Mouse (Mus musculus): Measurements from ENCODE around the gene Nkx6-2. TPM values are rescaled to one million over a fixed set of nuclear protein-coding genes. Genes with fewer than 3 reads are reported as not detected.

The Nkx6-2 gene
- polyA plus RNA-seq, 1 experiment: 1.4 TPM

- peaks cover 4% of the 10 kb centered on the region; the same call in 1 of the 2 replicates for H3K27me3 ChIP-seq (ENCODE audit: control insufficient read depth, insufficient read depth, low read length, poor library complexity, severe bottlenecking)
- H3K4me1 ChIP-seq (ENCODE audit: control insufficient read depth, insufficient read depth, low read length): peaks cover 6% of the 10 kb centered on the region
- H3K27ac ChIP-seq (ENCODE audit: insufficient read depth, low read length): no peak overlapping the region
- no peak for TF ChIP-seq POLR2A (IDR thresholded peaks at IDR 0.05; ENCODE audit: insufficient read depth, low read length)
- no peak for TF ChIP-seq EP300 (IDR thresholded peaks at IDR 0.05; ENCODE audit: insufficient read depth, low read depth, low read length)
- TF ChIP-seq CTCF (IDR thresholded peaks at IDR 0.05; ENCODE audit: low read depth, low read length): no peak
- H3K9ac ChIP-seq (ENCODE audit: low read depth, poor library complexity, severe bottlenecking): peak overlapping the region; percentile 23
- peak overlapping the region; percentile 8 for H3K4me3 ChIP-seq (ENCODE audit: low read depth, low read length)
- no peaks in the 10 kb centered on the region for H3K9me3 ChIP-seq (replicated peaks; ENCODE audit: control insufficient read depth, insufficient read depth, low read length, poor library complexity, severe bottlenecking)
- H3K36me3 ChIP-seq (ENCODE audit: control insufficient read depth, insufficient read depth, low read length, poor library complexity, severe bottlenecking): no peaks in the 10 kb centered on the region
Measured at GRCm38 (mm10) chr7:139584221-139585175, 1.9 kb upstream of the Nkx6-2 start.

- no peaks in the 10 kb centered on the region for H3K9me3 ChIP-seq (replicated peaks; ENCODE audit: control insufficient read depth, insufficient read depth, low read length, poor library complexity, severe bottlenecking)
- TF ChIP-seq POLR2A (IDR thresholded peaks at IDR 0.05; ENCODE audit: insufficient read depth, low read length) (no peak), EP300 (IDR thresholded peaks at IDR 0.05; ENCODE audit: insufficient read depth, low read depth, low read length) (no peak), CTCF (IDR thresholded peaks at IDR 0.05; ENCODE audit: low read depth, low read length) (no peak)
- no peak overlapping the region for H3K4me3 ChIP-seq (ENCODE audit: low read depth, low read length)
Measured at GRCm38 (mm10) chr7:139583094-139583737, 619 bp upstream of the Nkx6-2 start.

GRCm38 (mm10) chr7:139581801-139582571, 611 bp downstream of the Nkx6-2 start:
- TF ChIP-seq EP300 (IDR thresholded peaks at IDR 0.05; ENCODE audit: insufficient read depth, low read depth, low read length) (no peak), POLR2A (IDR thresholded peaks at IDR 0.05; ENCODE audit: insufficient read depth, low read length) (no peak), CTCF (IDR thresholded peaks at IDR 0.05; ENCODE audit: low read depth, low read length) (no peak)
- no peaks in the 10 kb centered on the region for H3K9me3 ChIP-seq (replicated peaks; ENCODE audit: control insufficient read depth, insufficient read depth, low read length, poor library complexity, severe bottlenecking)
- peaks cover 8% of the 10 kb centered on the region for H3K4me1 ChIP-seq (ENCODE audit: control insufficient read depth, insufficient read depth, low read length)
- peaks cover 4% of the 10 kb centered on the region; the same call in 1 of the 2 replicates for H3K27me3 ChIP-seq (ENCODE audit: control insufficient read depth, insufficient read depth, low read length, poor library complexity, severe bottlenecking)
- H3K36me3 ChIP-seq (ENCODE audit: control insufficient read depth, insufficient read depth, low read length, poor library complexity, severe bottlenecking): no peaks in the 10 kb centered on the region
- peak overlapping the region; percentile 70 for H3K4me3 ChIP-seq (ENCODE audit: low read depth, low read length)
- H3K9ac ChIP-seq (ENCODE audit: low read depth, poor library complexity, severe bottlenecking): peak overlapping the region; percentile 63
- H3K27ac ChIP-seq (ENCODE audit: insufficient read depth, low read length): no peak overlapping the region

More at GRCm38 (mm10) chr7:139583094-139583737, 619 bp upstream of the Nkx6-2 start:
- H3K9ac ChIP-seq (ENCODE audit: low read depth, poor library complexity, severe bottlenecking): no peak overlapping the region
- no peak overlapping the region for H3K27ac ChIP-seq (ENCODE audit: insufficient read depth, low read length)
- H3K36me3 ChIP-seq (ENCODE audit: control insufficient read depth, insufficient read depth, low read length, poor library complexity, severe bottlenecking): no peaks in the 10 kb centered on the region
- H3K4me1 ChIP-seq (ENCODE audit: control insufficient read depth, insufficient read depth, low read length): peaks cover 8% of the 10 kb centered on the region
- H3K27me3 ChIP-seq (ENCODE audit: control insufficient read depth, insufficient read depth, low read length, poor library complexity, severe bottlenecking): peaks cover 4% of the 10 kb centered on the region; the same call in 1 of the 2 replicates

- H3K9ac ChIP-seq (ENCODE audit: low read depth, poor library complexity, severe bottlenecking): peak overlapping the region; percentile 63
- no peak overlapping the region for H3K27ac ChIP-seq (ENCODE audit: insufficient read depth, low read length)
- H3K9me3 ChIP-seq (replicated peaks; ENCODE audit: control insufficient read depth, insufficient read depth, low read length, poor library complexity, severe bottlenecking): no peaks in the 10 kb centered on the region
- H3K36me3 ChIP-seq (ENCODE audit: control insufficient read depth, insufficient read depth, low read length, poor library complexity, severe bottlenecking): no peaks in the 10 kb centered on the region
- TF ChIP-seq POLR2A (IDR thresholded peaks at IDR 0.05; ENCODE audit: insufficient read depth, low read length) (no peak), EP300 (IDR thresholded peaks at IDR 0.05; ENCODE audit: insufficient read depth, low read depth, low read length) (no peak), CTCF (IDR thresholded peaks at IDR 0.05; ENCODE audit: low read depth, low read length) (no peak)
- peak overlapping the region; percentile 70 for H3K4me3 ChIP-seq (ENCODE audit: low read depth, low read length)
- peaks cover 8% of the 10 kb centered on the region for H3K4me1 ChIP-seq (ENCODE audit: control insufficient read depth, insufficient read depth, low read length)
- H3K27me3 ChIP-seq (ENCODE audit: control insufficient read depth, insufficient read depth, low read length, poor library complexity, severe bottlenecking): peaks cover 4% of the 10 kb centered on the region; the same call in 1 of the 2 replicates
Measured at GRCm38 (mm10) chr7:139580851-139581775, 1.5 kb downstream of the Nkx6-2 start.
